Mouse (Mus musculus) midbrain, embryonic 10.5 days (tissue): Measurements from ENCODE around the gene Olfr305. TPM values are rescaled to one million over a fixed set of nuclear protein-coding genes. Genes with fewer than 3 reads are reported as not detected.

Source experiments
- polyA plus RNA-seq: library from polyadenylated mRNA; unstranded; fragments of >200 nt; fragmentation: Nextera tagmentation; extraction: Ambion mirVana; gene quantifications from 2 replicates; pipeline ENCODE4 v1.2.1, GENCODE M21; 2016

Gene Olfr305
- polyA plus RNA-seq, 1 experiment from 2014 or later = not detected

Other genes starting within 250 kb of the Olfr305 start
- not detected in 2 replicates for gene Vmn2r75, start 195.2 kb downstream of the Olfr305 start, polyA plus RNA-seq
- gene Vmn2r76, start 120.6 kb downstream of the Olfr305 start, polyA plus RNA-seq = not detected in 2 replicates
- not detected in 2 replicates for gene Olfr310, start 89.8 kb downstream of the Olfr305 start, polyA plus RNA-seq
- gene Olfr309, start 53.2 kb downstream of the Olfr305 start, polyA plus RNA-seq = not detected in 2 replicates
- gene Olfr308, start 41.3 kb downstream of the Olfr305 start, polyA plus RNA-seq = not detected in 2 replicates
- gene Olfr307, start 29.3 kb downstream of the Olfr305 start, polyA plus RNA-seq = not detected in 2 replicates
- gene Olfr304, start 19.7 kb upstream of the Olfr305 start, polyA plus RNA-seq = not detected in 2 replicates
- gene Olfr303, start 30.9 kb upstream of the Olfr305 start, polyA plus RNA-seq = not detected in 2 replicates
- gene Olfr301, start 36.9 kb upstream of the Olfr305 start, polyA plus RNA-seq = not detected in 2 replicates
- not detected in 2 replicates for gene Olfr299, start 93.0 kb upstream of the Olfr305 start, polyA plus RNA-seq
- not detected in 2 replicates for gene Olfr298, start 125.6 kb upstream of the Olfr305 start, polyA plus RNA-seq
- gene Olfr297, start 153.0 kb upstream of the Olfr305 start, polyA plus RNA-seq = not detected in 2 replicates
- gene Olfr295, start 216.9 kb upstream of the Olfr305 start, polyA plus RNA-seq = not detected in 2 replicates
- not detected in 2 replicates for gene Olfr294, start 249.7 kb upstream of the Olfr305 start, polyA plus RNA-seq